Mouse (Mus musculus): ENCODE data around the gene Cd81.

GRCm38 (mm10) chr7:143017181-143017580 lies 35.4 kb upstream of the Cd81 start:
- no peak for TF ChIP-seq POLR2A (IDR thresholded peaks at IDR 0.05; ENCODE audit: extremely low read depth, insufficient read depth, low read length)
- TF ChIP-seq CTCF (IDR thresholded peaks at IDR 0.05; ENCODE audit: extremely low read depth, insufficient read depth, low read length), result no peak

Measured in cortical plate, adult 2 months (tissue).